Comparison of ENCODE assay signal across 13 mouse cellular contexts in genomic region chr10:68167118-68167517, GRCm38 (mm10).
A peak's percentile ranks its signal among the peaks of the same experiment; 100 is the strongest.
DNase-seq lines count a peak whose midpoint lies in the region; ATAC-seq and TF ChIP-seq lines count a peak whose summit lies in the region.
"Had no signal": no experiment of that assay in that cellular context is flagged by ENCODE, and none has a peak within 500 bp of the region (broad histone marks: within the 10 kb centered on the region; RNA-seq: fewer than 3 reads in every experiment).

No protein-coding gene starts in this region.

- 56% methylated on average over 4 of the region's 4 CpGs for whole genome bisulfite sequencing in hindbrain, embryonic 13.5 days
- WGBS in hindbrain, embryonic 10.5 days: 72% methylated on average over 4 of the region's 4 CpGs
- WGBS in embryonic facial prominence, embryonic 14.5 days: 72% methylated on average over 4 of the region's 4 CpGs
- 47% methylated on average over 4 of the region's 4 CpGs for WGBS in limb, embryonic 15.5 days

- ATAC-seq in hindbrain, embryonic 13.5 days (ENCODE audit: low FRiP score): 0 out of 2 replicates have a peak, but pooled peaks have one; percentile 22
- no peak for ATAC-seq in embryonic facial prominence, embryonic 14.5 days (ENCODE audit: low read depth)
- ATAC-seq in limb, embryonic 15.5 days (ENCODE audit: insufficient number of reproducible peaks, low FRiP score, low TSS enrichment, low read depth): no peak
- ATAC-seq: forebrain, embryonic 16.5 days had no signal

- peaks cover 31% of the 10 kb centered on the region for H3K4me1 ChIP-seq in hindbrain, embryonic 13.5 days (replicated peaks)
- peaks cover 32% of the 10 kb centered on the region for H3K4me1 ChIP-seq in hindbrain, embryonic 10.5 days (replicated peaks)
- peaks cover 40% of the 10 kb centered on the region for H3K4me1 ChIP-seq in bone marrow macrophage, adult 2 months (ENCODE audit: control insufficient read depth, insufficient read depth, low read length)
- H3K4me1 ChIP-seq in embryonic facial prominence, embryonic 14.5 days (ENCODE audit: control insufficient read depth, insufficient read depth, low read length): peaks cover 42% of the 10 kb centered on the region
- H3K4me1 ChIP-seq in limb, embryonic 15.5 days: peaks cover 43% of the 10 kb centered on the region

- H3K27me3 ChIP-seq in hindbrain, embryonic 13.5 days: no peaks in the 10 kb centered on the region
- no peaks in the 10 kb centered on the region for H3K27me3 ChIP-seq in hindbrain, embryonic 10.5 days (ENCODE audit: insufficient read depth, poor library complexity, severe bottlenecking)
- H3K27me3 ChIP-seq in embryonic facial prominence, embryonic 14.5 days (replicated peaks; ENCODE audit: control insufficient read depth, insufficient read depth, low read length): no peaks in the 10 kb centered on the region
- no peaks in the 10 kb centered on the region for H3K27me3 ChIP-seq in limb, embryonic 15.5 days
- H3K27me3 ChIP-seq: lung, embryonic 15.5 days had no signal

- no peaks in the 10 kb centered on the region for H3K36me3 ChIP-seq in hindbrain, embryonic 13.5 days
- H3K36me3 ChIP-seq in hindbrain, embryonic 10.5 days: no peaks in the 10 kb centered on the region
- 0 out of 2 replicates have a peak, but pooled peaks cover 1% of the 10 kb centered on the region for H3K36me3 ChIP-seq in embryonic facial prominence, embryonic 14.5 days (ENCODE audit: control insufficient read depth, insufficient read depth, low read length)
- peaks cover 4% of the 10 kb centered on the region; the same call in 1 of the 2 replicates for H3K36me3 ChIP-seq in limb, embryonic 15.5 days
- H3K36me3 ChIP-seq: lung, embryonic 15.5 days had no signal

- no peaks in the 10 kb centered on the region for H3K9me3 ChIP-seq in hindbrain, embryonic 13.5 days
- H3K9me3 ChIP-seq in hindbrain, embryonic 10.5 days: no peaks in the 10 kb centered on the region
- no peaks in the 10 kb centered on the region for H3K9me3 ChIP-seq in embryonic facial prominence, embryonic 14.5 days (ENCODE audit: control insufficient read depth, low read length)
- no peaks in the 10 kb centered on the region for H3K9me3 ChIP-seq in limb, embryonic 15.5 days
- H3K9me3 ChIP-seq: lung, embryonic 15.5 days had no signal

- no peak overlapping the region for H3K4me2 ChIP-seq in hindbrain, embryonic 13.5 days
- H3K4me2 ChIP-seq in embryonic facial prominence, embryonic 14.5 days (ENCODE audit: low read depth, low read length): no peak overlapping the region
- no peak overlapping the region for H3K4me2 ChIP-seq in limb, embryonic 15.5 days
- H3K4me2 ChIP-seq: lung, embryonic 15.5 days had no signal

- DNase-seq in hindbrain, embryonic 10.5 days (ENCODE audit: low spot score): no peak
- no peak for DNase-seq in embryonic facial prominence, embryonic 14.5 days (ENCODE audit: low spot score)
- DNase-seq in frontal cortex, postnatal 10 days (ENCODE audit: low spot score in 2 of 2): no peak
- DNase-seq in embryo, embryonic 11 days: no peak
- DNase-seq: adrenal gland, postnatal 14 days; cerebellum, adult 18-20 months; left cerebral cortex, postnatal 4 days; thymus, postnatal 4 days had no signal

- no peak for TF ChIP-seq CTCF in bone marrow macrophage, adult 2 months (IDR thresholded peaks at IDR 0.05; ENCODE audit: low read depth, low read length)

- TF ChIP-seq POLR2A in bone marrow macrophage, adult 2 months (IDR thresholded peaks at IDR 0.05; ENCODE audit: borderline replicate concordance, low read depth, low read length): no peak

- H3K4me3 ChIP-seq in hindbrain, embryonic 13.5 days: no peak overlapping the region
- no peak overlapping the region for H3K4me3 ChIP-seq in hindbrain, embryonic 10.5 days
- no peak overlapping the region for H3K4me3 ChIP-seq in bone marrow macrophage, adult 2 months (ENCODE audit: insufficient read depth, low read length)
- H3K4me3 ChIP-seq in embryonic facial prominence, embryonic 14.5 days (ENCODE audit: low read depth, low read length): no peak overlapping the region
- H3K4me3 ChIP-seq in limb, embryonic 15.5 days: no peak overlapping the region
- H3K4me3 ChIP-seq: lung, embryonic 15.5 days had no signal

- H3K9ac ChIP-seq in hindbrain, embryonic 13.5 days: no peak overlapping the region
- H3K9ac ChIP-seq in embryonic facial prominence, embryonic 14.5 days (ENCODE audit: low read depth, low read length): no peak overlapping the region
- H3K9ac ChIP-seq in limb, embryonic 15.5 days: no peak overlapping the region
- H3K9ac ChIP-seq: lung, embryonic 15.5 days had no signal

- peak overlapping the region; percentile 53 for H3K27ac ChIP-seq in hindbrain, embryonic 13.5 days
- no peak overlapping the region for H3K27ac ChIP-seq in hindbrain, embryonic 10.5 days
- H3K27ac ChIP-seq in bone marrow macrophage, adult 2 months (ENCODE audit: insufficient read depth, low read depth, low read length): peak overlapping the region; percentile 64
- peak overlapping the region; percentile 76; the same call in 1 of the 2 replicates for H3K27ac ChIP-seq in embryonic facial prominence, embryonic 14.5 days (replicated peaks; ENCODE audit: low read depth, low read length)
- H3K27ac ChIP-seq in limb, embryonic 15.5 days: peak overlapping the region; percentile 52; the same call in 1 of the 2 replicates
